Mouse (Mus musculus) retina, embryonic 14.5 days (tissue): ENCODE data around the gene Spata17.
"Not testable (repeated sequence)": the region's sequence is repeated elsewhere in the genome, so short reads cannot be mapped to it uniquely, and the experiment has no call there.

Source experiments
- DNase-seq: peaks from one replicate; pipeline ENCODE4 v3.0.0-alpha.2; 2015; ENCODE audit warnings: low spot score

Spata17 gene

GRCm38 (mm10) chr1:187175991-187176390 is 39.3 kb downstream of the Spata17 start:
- DNase-seq, result no peak

- no peak for DNase-seq
Observed at GRCm38 (mm10) chr1:187170361-187170760, 44.9 kb downstream of the Spata17 start.

- no peak for DNase-seq
Observed at GRCm38 (mm10) chr1:187169646-187170045, 45.6 kb downstream of the Spata17 start.

GRCm38 (mm10) chr1:187163571-187163970 is 51.7 kb downstream of the Spata17 start:
- no peak for DNase-seq

GRCm38 (mm10) chr1:187155658-187156057 is 59.6 kb downstream of the Spata17 start:
- DNase-seq, result no peak

- no peak for DNase-seq
Observed at GRCm38 (mm10) chr1:187153681-187154080, 61.6 kb downstream of the Spata17 start.

GRCm38 (mm10) chr1:187152571-187152970 is 62.7 kb downstream of the Spata17 start:
- no peak for DNase-seq

- DNase-seq, result no peak
Observed at GRCm38 (mm10) chr1:187142984-187143383, 72.3 kb downstream of the Spata17 start.

- peak; percentile 87 for DNase-seq
Observed at GRCm38 (mm10) chr1:187137426-187137825, 77.8 kb downstream of the Spata17 start.

- DNase-seq, result no peak
Observed at GRCm38 (mm10) chr1:187135887-187136286, 79.4 kb downstream of the Spata17 start.

GRCm38 (mm10) chr1:187133841-187134240 is 81.4 kb downstream of the Spata17 start:
- no peak for DNase-seq

- no peak for DNase-seq
Observed at GRCm38 (mm10) chr1:187132348-187132747, 82.9 kb downstream of the Spata17 start.

GRCm38 (mm10) chr1:187127548-187127947 is 87.7 kb downstream of the Spata17 start:
- DNase-seq, result not testable (repeated sequence)

GRCm38 (mm10) chr1:187125733-187126132 is 89.5 kb downstream of the Spata17 start:
- DNase-seq, result no peak

- DNase-seq, result no peak
Observed at GRCm38 (mm10) chr1:187124967-187125366, 90.3 kb downstream of the Spata17 start.

- no peak for DNase-seq
Observed at GRCm38 (mm10) chr1:187119300-187119699, 96.0 kb downstream of the Spata17 start.

- DNase-seq, result no peak
Observed at GRCm38 (mm10) chr1:187118108-187118507, 97.2 kb downstream of the Spata17 start.

- DNase-seq, result no peak
Observed at GRCm38 (mm10) chr1:187113716-187114115, 101.5 kb downstream of the Spata17 start.

GRCm38 (mm10) chr1:187102130-187102529 is 113.1 kb downstream of the Spata17 start:
- DNase-seq, result no peak

GRCm38 (mm10) chr1:187101202-187101601 is 114.1 kb downstream of the Spata17 start:
- DNase-seq, result no peak

GRCm38 (mm10) chr1:187100624-187101023 is 114.6 kb downstream of the Spata17 start:
- no peak for DNase-seq

GRCm38 (mm10) chr1:187098285-187098684 is 117.0 kb downstream of the Spata17 start:
- DNase-seq, result no peak

GRCm38 (mm10) chr1:187092546-187092945 is 122.7 kb downstream of the Spata17 start:
- peak; percentile 53 for DNase-seq

- no peak for DNase-seq
Observed at GRCm38 (mm10) chr1:187088660-187089395, 126.4 kb downstream of the Spata17 start.
